Mouse (Mus musculus): ENCODE data around the gene Nr4a1.

DNA sequence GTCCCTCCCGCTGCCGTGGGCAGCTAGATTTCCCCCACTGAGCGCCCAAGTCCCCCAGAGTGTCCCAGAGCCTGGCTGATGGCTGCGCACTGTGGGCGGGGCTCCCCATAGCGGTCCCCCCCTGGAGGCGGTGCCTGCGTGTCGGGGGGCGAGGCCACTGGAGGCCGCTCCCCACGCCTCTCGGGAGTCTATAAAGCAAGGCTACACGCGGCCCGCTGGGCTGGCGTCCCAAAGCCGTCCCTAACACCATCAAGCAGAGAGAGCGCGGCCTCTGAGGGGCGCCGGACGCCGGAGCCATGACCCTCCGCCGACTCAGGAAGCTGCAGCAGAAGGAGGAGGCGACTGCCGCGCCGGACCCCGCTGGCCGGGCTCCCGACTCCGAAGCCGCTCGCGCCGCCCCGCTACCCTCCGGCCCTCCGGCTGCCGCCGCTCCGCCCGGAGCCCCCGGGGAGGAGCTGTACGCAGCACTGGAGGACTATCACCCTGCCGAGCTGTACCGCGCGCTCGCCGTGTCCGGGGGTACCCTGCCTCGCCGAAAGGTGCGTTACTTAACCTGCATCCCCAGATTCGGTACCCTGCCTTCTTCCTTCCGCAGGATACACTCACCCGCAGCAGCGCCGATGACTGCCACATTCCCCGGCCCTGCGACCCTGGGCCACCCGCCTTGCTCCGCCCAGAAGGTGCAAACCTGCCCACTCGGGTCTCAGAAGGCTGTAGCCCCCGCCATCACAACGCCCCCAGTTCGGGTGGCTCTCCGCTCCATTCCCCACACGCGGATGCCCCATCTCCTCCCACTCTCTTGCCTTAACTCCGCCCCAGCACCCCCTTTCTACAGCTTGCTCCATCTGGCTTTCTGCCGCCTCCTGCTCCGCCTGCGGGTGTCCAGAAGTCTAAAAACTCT lies 29.8 kb upstream of the Nr4a1 start, which contains the start of gene Grasp:
- TF ChIP-seq CTCF (IDR thresholded peaks at IDR 0.05; ENCODE audit: low read depth) (no peak), EP300 (IDR thresholded peaks at IDR 0.05; ENCODE audit: low read depth) (no peak)

All from heart, postnatal 0 days (tissue).